Mouse (Mus musculus) megakaryocyte-erythroid progenitor cell, adult 5-6 weeks (primary cell): ENCODE measurements at regions not wholly inside any gene's neighbourhood (a gene's known extent, or its start where the extent isn't known, plus 50 kb on each side); places are given as distances from the start of the nearest gene placed in this dataset.

Experiments
- ATAC-seq: replicated peaks from 2 replicates; pipeline ENCODE4 v1.8.0; 2016; ENCODE audit warnings: mild to moderate bottlenecking, inconsistent platforms; ENCODE audit not compliant: severe bottlenecking, poor library complexity, low FRiP score, low TSS enrichment

- no peak for ATAC-seq
Observed at GRCm38 (mm10) chr12:26079061-26079625, 335.9 kb downstream of the Rnf144a start.

DNA sequence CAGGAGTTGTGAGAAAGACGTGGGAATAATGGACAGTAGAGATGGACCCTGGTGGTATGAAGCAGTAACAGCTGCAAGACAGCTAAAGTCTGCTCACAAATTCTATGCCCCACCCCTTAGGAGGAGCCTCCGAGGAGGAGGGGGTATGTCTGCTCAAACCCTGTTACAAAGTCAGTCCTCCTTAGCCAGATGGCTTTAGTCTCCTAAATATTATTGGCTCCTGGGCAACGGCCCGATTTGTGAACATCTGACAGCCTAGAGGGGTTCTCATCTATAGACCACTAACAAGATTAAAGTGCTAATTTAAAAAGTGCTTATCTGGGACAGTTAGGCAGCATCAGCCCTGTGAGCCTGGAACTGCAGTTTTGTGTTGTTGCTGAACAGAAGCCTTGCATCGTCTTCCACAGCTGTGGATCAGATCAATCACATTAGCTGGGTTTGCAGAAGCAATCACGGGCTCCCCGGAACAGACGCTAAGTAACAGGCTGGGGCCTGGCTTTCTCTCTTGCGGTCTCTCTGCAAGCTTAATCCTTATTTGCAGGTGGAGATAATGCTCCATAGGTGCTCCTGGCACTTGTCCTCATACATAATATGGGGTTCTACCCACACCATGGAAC lies 339.3 kb downstream of the Rnf144a start:
- no peak for ATAC-seq

DNA sequence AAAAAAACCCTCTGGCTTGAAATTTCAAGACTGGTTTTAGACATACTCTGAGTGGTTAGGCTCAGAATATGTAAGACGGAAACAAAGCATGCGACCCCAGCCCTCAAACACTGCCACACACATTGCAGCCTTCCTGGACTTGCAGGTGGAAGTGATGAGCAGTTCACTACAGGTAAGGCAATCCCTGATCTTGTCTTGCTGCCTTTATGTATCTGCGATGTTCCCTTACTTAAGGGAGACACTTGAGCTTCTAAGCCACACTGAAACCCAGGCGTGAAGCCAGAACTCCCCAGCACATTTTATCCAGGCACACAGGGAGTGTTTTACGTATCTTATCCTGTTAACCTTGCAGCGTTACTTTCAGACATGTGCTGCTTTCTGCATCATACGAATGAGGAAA lies 342.9 kb downstream of the Rnf144a start:
- ATAC-seq, result no peak

DNA sequence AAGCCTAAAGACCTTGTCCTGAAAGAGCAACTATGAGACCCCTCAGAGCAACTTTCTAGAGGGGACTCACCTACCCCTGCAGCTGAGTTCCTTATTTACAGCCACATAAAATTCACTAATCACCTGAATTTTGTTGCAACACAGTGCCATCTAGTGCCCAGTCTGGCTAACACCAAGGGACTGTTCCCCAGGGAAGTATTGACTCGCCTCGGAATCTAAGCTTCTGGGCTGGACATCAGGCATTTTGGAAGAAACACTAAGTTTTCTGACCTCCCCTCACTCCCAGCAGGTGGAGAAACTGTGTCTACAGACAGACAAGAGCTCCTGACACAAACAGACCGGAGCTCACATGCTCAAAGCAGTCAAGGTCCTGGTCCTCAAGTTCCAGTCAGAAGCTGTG lies 343.4 kb downstream of the Rnf144a start:
- 0 out of 2 replicates have a peak, but pooled peaks have one; percentile 47 for ATAC-seq

DNA sequence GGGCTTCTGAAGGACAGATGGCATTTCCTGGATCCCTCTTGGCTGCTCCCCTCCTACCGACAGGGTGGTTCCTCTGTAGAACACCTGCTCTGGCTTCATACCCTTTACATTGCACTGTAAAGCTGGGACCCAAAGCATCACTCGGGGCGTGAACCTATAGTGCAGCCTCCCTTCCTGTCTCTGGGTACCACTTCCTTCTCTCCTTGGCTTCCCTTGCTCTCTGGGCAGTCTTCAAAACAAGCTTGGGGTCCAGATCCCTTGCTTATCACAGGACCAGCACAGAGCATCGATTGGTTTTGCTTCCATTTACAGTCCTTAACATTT lies 346.4 kb downstream of the Rnf144a start:
- ATAC-seq, result no peak

GRCm38 (mm10) chr12:26067866-26068684 lies 347.0 kb downstream of the Rnf144a start:
- no peak for ATAC-seq

DNA sequence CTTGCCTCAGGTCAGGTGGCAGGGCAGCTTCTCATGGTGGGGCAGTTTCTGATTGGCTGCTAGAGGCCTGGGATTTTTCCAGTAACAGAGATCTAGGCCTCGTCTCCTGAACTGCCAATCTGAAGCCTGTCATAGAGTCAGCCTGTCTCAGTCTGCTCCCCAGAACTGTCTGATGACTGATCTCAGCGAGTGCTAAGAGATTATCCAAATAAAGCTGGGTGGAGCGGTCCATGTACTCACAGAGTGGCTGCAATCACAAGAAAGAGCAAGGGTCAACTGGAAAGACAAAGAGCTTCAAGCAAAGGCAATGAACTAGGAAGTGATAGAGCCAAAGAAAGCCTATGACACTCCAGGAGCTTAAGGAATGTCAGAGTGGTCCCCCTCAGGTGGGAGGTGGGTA lies 354.7 kb downstream of the Rnf144a start:
- no peak for ATAC-seq

DNA sequence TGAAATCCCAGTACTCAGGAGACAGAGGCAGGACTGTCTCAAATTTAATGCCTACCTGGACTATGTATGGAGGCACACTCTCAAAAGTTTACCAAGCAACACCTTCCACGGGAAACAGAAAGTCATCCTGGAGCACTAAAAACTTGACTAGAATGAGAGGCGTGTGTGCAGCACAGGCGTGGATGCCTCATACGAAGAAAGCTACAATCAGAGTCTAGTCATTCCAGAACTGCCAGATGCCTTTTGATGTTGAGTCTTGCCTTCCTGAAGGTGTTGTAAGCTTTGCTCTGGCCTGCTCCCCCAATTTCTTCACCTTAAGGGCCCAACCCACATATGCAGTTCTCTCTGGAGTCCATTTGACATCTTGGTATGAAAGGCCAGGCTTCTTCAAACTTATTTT lies 356.0 kb downstream of the Rnf144a start:
- no peak for ATAC-seq

DNA sequence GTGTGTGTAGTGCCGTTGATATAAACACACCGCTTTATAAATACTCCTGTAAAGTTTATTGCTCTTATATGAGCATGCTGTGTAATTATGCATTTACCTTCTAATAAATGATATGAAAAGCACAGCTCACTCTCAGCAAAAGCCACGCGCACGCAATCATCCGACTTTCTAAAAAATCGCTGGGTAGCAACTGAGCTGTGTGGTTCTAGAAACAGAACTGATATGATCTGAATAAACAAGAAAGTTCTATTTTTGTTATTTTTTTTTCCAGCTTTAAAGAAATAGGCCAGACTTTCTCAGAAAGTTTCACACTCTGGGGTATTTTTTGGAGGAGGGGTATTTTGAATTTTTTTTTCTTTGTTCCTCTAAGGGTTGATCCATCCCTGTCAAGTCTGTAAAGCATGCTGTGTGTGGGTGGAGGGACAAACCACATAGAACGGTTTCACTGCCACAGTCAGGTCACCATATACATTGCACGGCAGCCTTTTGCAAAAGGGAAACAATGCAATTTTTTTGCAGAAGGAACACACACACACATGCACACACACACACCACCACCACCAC lies 357.5 kb downstream of the Rnf144a start:
- no peak for ATAC-seq

DNA sequence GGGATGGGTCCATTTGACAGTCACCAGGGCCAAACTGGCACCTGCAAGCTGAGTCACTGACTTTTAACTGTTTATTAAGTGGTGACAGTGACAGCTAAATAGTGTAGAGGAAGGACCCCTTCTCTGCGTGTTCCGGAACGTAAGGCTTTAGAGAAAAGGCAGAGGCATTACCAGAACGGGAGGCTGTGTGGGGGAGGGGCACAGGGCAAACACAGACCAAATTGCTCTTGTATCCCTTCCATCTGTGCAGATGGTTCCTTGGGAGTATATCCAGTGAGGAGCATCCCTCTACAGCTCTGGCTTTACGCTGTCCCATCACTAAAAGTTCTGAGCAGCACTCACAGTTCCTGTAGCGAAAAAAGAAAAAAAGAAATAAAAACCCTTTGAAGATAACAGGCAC lies 368.1 kb downstream of the Rnf144a start:
- no peak for ATAC-seq

DNA sequence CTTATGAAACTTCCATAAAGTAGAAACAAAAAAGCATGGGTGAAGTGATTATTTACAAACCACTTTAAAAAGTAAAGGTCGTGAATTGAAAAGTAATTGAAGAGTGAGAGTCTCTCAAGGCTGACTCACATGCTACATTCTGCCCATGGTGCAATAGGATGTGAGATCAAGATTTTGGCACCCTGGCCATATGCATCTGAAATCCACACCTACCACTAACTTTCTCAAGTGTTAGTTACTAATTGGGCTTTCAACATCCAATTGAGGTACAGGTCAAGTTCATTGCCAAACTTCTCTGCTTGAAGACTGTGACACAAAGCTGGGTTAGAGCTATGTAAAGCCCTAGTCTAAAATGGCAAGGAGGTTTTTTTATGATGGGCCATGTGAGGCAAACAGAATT lies 369.7 kb downstream of the Rnf144a start:
- no peak for ATAC-seq

DNA sequence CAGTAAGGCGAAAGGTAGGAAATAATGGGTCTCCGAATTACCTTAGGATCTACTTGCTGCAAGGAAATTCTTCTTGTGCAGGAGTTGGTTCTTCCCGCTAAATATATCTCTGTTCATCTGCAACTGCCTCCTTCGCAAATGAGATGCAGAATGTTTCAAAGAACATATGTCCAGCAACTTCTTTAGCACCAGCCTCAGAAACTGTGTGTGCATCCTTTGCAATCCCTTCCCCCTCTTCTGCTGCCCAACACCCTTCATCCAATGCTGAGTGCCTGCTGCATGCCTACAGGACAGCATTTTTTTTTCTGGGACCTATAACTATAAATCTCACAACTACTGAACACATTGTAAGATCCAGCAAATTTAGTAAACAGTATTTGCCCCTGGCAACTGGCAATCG lies 402.1 kb downstream of the Rnf144a start:
- no peak for ATAC-seq

GRCm38 (mm10) chr12:25994063-25994462 lies 421.0 kb downstream of the Rnf144a start:
- ATAC-seq, result no peak

DNA sequence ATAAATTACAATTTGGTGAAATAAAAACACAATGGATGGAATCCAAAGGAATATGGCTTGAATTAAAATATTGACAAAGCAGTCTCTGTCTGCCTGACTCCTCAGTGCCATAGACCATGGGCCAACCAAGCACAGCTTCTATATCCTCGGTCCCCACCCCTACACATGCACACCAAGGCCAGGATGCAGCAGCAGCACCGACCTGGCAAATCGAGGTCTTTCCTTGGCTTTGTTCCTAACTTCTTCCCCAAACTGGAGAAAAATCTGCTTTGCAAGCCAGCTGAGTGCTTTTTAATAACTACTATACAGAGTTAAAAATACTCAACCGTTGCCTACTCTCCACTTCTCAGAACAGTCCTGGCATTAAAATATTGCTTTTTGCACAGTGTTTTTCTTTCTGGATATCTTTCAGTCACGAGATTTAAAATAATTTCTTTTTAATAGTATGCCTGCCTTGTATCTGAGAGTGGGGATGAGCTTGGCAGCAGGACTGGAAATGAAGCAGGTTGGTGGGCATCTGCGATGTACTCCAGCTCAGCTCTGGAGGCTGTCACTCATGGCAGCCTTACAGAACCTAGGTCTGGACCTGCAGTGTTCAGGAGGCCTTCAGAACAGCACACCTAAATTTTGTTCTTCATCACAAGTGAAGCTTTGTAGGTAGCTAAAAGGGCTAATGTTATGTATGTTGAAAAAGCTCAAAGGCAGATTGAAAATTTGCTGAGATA lies 423.1 kb downstream of the Rnf144a start:
- no peak for ATAC-seq

DNA sequence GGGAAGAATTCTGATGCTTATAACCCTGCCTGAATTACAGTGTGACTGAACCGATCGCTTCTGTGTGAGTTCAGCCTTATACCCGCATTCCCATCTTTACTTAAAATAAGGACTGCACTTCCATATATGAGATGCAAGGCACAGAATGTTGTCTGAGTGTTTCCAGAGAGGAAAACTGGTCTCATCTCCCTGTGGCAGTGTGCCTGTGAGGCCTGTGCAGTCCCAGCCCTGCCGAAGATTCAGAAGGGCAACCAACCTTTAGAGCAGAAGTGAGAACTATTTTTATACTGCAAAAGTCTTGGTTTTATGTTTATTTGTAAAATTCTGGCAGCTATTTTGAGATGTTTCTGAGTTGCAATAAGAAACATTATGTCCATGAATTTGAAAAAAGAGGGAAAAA lies 432.5 kb downstream of the Rnf144a start:
- ATAC-seq, result no peak

- no peak for ATAC-seq
Observed at GRCm38 (mm10) chr12:25978335-25978734, 436.7 kb downstream of the Rnf144a start.

DNA sequence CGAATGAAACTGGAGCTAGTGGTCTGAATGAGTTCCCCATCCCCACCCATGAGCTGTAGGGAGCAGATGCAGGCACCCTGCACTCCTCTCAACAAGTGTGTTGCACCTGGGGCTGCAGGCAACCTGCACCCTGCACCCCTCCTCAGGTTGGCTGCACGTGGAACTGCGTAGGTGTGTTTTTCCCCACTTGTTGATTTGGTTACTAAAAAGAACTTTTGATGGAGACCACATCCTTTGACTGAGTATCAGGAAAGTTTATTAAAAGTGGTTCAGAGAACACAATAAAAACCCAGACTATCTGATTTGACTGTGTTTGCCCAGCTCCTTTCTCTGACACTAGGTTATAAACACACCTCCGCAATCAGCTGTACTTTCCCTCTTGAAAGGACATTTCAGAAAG lies 456.5 kb downstream of the Rnf144a start:
- ATAC-seq, result no peak

GRCm38 (mm10) chr12:25957547-25957946 lies 457.5 kb downstream of the Rnf144a start:
- no peak for ATAC-seq

- ATAC-seq, result no peak
Observed at GRCm38 (mm10) chr12:25947107-25947506, 467.9 kb downstream of the Rnf144a start.

DNA sequence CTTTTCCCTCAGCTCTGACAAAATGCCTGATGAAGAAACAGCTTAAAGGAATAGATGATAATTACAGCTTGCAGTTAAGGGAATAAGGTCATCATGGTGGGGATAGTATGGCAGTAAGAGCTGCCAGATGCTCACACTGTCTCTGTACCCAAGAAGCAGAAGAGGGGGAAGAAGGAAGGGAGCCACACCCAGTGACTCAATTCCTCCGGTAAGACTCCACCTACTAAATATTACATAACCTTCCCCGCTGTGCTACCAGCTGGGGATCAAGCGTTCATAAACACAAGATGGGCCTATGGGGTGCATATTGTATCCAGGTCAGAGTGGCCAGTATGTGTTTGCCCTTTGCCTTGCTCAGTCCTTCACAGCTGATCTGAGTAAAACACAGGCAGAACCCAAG lies 468.9 kb downstream of the Rnf144a start:
- no peak for ATAC-seq
